In genomic region chr5:13694847-13695246, GRCm38 (mm10) we compare ENCODE assay signal across 13 mouse cellular contexts.
"Had no signal": no experiment of that assay in that cellular context is flagged by ENCODE, and none has a peak within 500 bp of the region (broad histone marks: within the 10 kb centered on the region; RNA-seq: fewer than 3 reads in every experiment).

No protein-coding gene starts in this region.

- ATAC-seq: lung, postnatal 0 days; midbrain, embryonic 15.5 days had no signal

- H3K9me3 ChIP-seq: kidney, embryonic 15.5 days; limb, embryonic 10.5 days; liver, embryonic 15.5 days; midbrain, embryonic 15.5 days; neural tube, embryonic 12.5 days had no signal

- H3K27me3 ChIP-seq: kidney, embryonic 15.5 days; liver, embryonic 15.5 days; midbrain, embryonic 15.5 days; neural tube, embryonic 12.5 days had no signal

- H3K9ac ChIP-seq: kidney, embryonic 15.5 days; liver, embryonic 15.5 days; midbrain, embryonic 15.5 days; neural tube, embryonic 12.5 days had no signal

- H3K4me2 ChIP-seq: kidney, embryonic 15.5 days; liver, embryonic 11.5 days; liver, embryonic 15.5 days; midbrain, embryonic 15.5 days; neural tube, embryonic 12.5 days had no signal

- DNase-seq: kidney, postnatal 14 days; lung, adult 2 months; lung, postnatal 36 days; thymus, adult 2 months; thymus, postnatal 25 days had no signal

- H3K27ac ChIP-seq: kidney, embryonic 15.5 days; left cerebral cortex, adult 2 months; limb, embryonic 10.5 days; liver, embryonic 15.5 days; midbrain, embryonic 15.5 days; neural tube, embryonic 12.5 days had no signal

- H3K36me3 ChIP-seq: kidney, embryonic 15.5 days; limb, embryonic 10.5 days; liver, embryonic 15.5 days; midbrain, embryonic 15.5 days; neural tube, embryonic 12.5 days had no signal

- H3K4me1 ChIP-seq: kidney, embryonic 15.5 days; liver, embryonic 15.5 days; midbrain, embryonic 15.5 days; neural tube, embryonic 12.5 days had no signal

- H3K4me3 ChIP-seq: kidney, embryonic 15.5 days; left cerebral cortex, adult 2 months; limb, embryonic 10.5 days; liver, embryonic 15.5 days; midbrain, embryonic 15.5 days; neural tube, embryonic 12.5 days had no signal
